Mouse (Mus musculus): ENCODE measurements at regions not wholly inside any gene's neighbourhood (a gene's known extent, or its start where the extent isn't known, plus 50 kb on each side); places are given as distances from the start of the nearest gene placed in this dataset.

DNA sequence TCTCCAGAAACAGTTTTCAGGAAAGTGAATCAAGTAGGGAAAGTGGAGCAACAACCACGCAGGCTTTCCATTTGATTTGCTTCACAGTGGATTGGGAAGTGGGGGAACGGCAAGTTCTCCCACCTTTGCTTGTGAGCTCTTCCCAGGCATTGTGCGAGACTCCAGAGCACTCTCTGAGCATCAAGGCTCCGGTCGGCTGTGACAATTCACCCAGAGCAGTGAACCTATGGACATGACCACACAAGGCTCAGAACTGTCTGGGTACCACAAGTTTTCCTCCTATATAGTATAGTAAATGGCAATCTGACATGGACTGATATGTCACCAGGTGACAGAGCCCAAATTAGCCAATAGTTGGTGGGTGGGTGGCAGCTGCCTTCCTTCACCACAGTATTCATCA is 527.0 kb downstream of the Arl4a start:
- H3K27me3 ChIP-seq (ENCODE audit: control insufficient read depth, insufficient read depth, low read length) = no peaks in the 10 kb centered on the region
- no peaks in the 10 kb centered on the region for H3K36me3 ChIP-seq (ENCODE audit: control insufficient read depth, insufficient read depth, low read length)
- intact Hi-C loops (cut with DNase I) = loop anchor here (1.0 to 5.0 kb wide), 4 partner anchors 151 to 653 kb away; no protein-coding TSS in a partner anchor
- WGBS = 80% methylated on average over 5 of the region's 5 CpGs
- TF ChIP-seq EP300 (IDR thresholded peaks at IDR 0.05; ENCODE audit: insufficient read depth, low read depth, low read length) (no peak), POLR2A (IDR thresholded peaks at IDR 0.05; ENCODE audit: insufficient read depth, low read depth, low read length) (no peak), CTCF (IDR thresholded peaks at IDR 0.05) (no peak)
- no peak overlapping the region for H3K27ac ChIP-seq
- H3K9ac ChIP-seq (ENCODE audit: low read depth, low read length) = no peak overlapping the region
- no peak for DNase-seq
- H3K4me1 ChIP-seq (ENCODE audit: control insufficient read depth, insufficient read depth, low read length) = no peaks in the 10 kb centered on the region
- H3K79me2 ChIP-seq (replicated peaks; ENCODE audit: control insufficient read depth, insufficient read depth, low read length) = no peaks in the 10 kb centered on the region
- no peak overlapping the region for H3K4me3 ChIP-seq

- 27% methylated on average over 13 of the region's 13 CpGs for WGBS
- Histone ChIP-seq H3K27ac (no peak overlapping the region), H3K27me3 (ENCODE audit: control insufficient read depth, insufficient read depth, low read length) (no peaks in the 10 kb centered on the region), H3K4me1 (ENCODE audit: control insufficient read depth, insufficient read depth, low read length) (no peaks in the 10 kb centered on the region), H3K4me3 (no peak overlapping the region), H3K79me2 (replicated peaks; ENCODE audit: control insufficient read depth, insufficient read depth, low read length) (no peaks in the 10 kb centered on the region), H3K36me3 (ENCODE audit: control insufficient read depth, insufficient read depth, low read length) (no peaks in the 10 kb centered on the region), H3K9ac (ENCODE audit: low read depth, low read length) (no peak overlapping the region)
- TF ChIP-seq EP300 (IDR thresholded peaks at IDR 0.05; ENCODE audit: insufficient read depth, low read depth, low read length) (no peak), CTCF (IDR thresholded peaks at IDR 0.05) (peak; percentile 87), POLR2A (IDR thresholded peaks at IDR 0.05; ENCODE audit: insufficient read depth, low read depth, low read length) (no peak)
- intact Hi-C loops (cut with DNase I) = loop anchor here (1.0 to 5.0 kb wide), 4 partner anchors 152 to 654 kb away; no protein-coding TSS in a partner anchor
- DNase-seq = peak; percentile 33 to 34
These were observed 527.6 kb downstream of the Arl4a start for GRCm38 (mm10) chr12:39510073-39510812.

GRCm38 (mm10) chr12:39496203-39496602 is 541.6 kb downstream of the Arl4a start:
- Histone ChIP-seq H3K27ac (no peak overlapping the region), H3K36me3 (ENCODE audit: control insufficient read depth, insufficient read depth, low read length) (no peaks in the 10 kb centered on the region), H3K79me2 (replicated peaks; ENCODE audit: control insufficient read depth, insufficient read depth, low read length) (no peaks in the 10 kb centered on the region), H3K9ac (ENCODE audit: low read depth, low read length) (no peak overlapping the region), H3K27me3 (ENCODE audit: control insufficient read depth, insufficient read depth, low read length) (no peaks in the 10 kb centered on the region), H3K4me1 (ENCODE audit: control insufficient read depth, insufficient read depth, low read length) (no peaks in the 10 kb centered on the region), H3K4me3 (no peak overlapping the region)
- intact Hi-C loops (cut with DNase I) = loop anchor here (2.0 to 10.0 kb wide), 4 partner anchors 451 to 1721 kb away; no protein-coding TSS in a partner anchor
- TF ChIP-seq CTCF (IDR thresholded peaks at IDR 0.05) = peak; percentile 86
- TF ChIP-seq POLR2A (IDR thresholded peaks at IDR 0.05; ENCODE audit: insufficient read depth, low read depth, low read length) = no peak
- WGBS = 41% methylated on average over 2 of the region's 2 CpGs
- no peak for DNase-seq

DNA sequence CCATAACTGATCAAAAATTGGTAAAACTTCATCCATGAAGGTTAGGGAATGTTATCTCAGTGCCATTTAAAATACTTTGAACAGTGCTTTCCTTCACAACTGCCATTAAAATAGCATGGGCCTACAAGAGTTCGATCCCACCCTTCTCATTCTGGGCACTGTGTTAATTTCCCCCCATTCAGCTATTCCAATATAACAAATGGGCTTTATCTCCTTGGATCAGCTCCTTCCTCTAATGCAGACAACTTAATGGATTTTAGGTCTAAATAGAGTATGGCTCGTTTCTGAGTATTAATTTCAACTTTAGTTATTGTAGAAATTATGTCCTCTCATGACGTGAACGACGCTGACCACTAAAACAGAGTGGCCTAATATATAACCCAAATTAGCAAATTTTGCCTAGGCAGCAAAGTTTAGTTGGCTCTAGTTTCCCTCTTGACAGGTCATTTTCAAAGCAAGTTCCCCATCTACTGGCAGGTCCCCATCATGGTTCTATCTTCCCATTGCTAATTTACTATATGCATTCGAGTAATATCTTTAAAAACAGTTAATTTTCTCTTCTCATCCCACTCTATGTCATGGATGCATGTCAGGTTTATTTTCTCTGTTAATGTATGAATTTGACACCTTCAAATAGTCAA is 544.1 kb downstream of the Arl4a start:
- Histone ChIP-seq H3K27me3 (ENCODE audit: control insufficient read depth, insufficient read depth, low read length) (no peaks in the 10 kb centered on the region), H3K4me3 (no peak overlapping the region), H3K79me2 (replicated peaks; ENCODE audit: control insufficient read depth, insufficient read depth, low read length) (no peaks in the 10 kb centered on the region), H3K27ac (no peak overlapping the region), H3K36me3 (ENCODE audit: control insufficient read depth, insufficient read depth, low read length) (no peaks in the 10 kb centered on the region), H3K9ac (ENCODE audit: low read depth, low read length) (no peak overlapping the region), H3K4me1 (ENCODE audit: control insufficient read depth, insufficient read depth, low read length) (no peaks in the 10 kb centered on the region)
- no peak for DNase-seq
- intact Hi-C loops (cut with DNase I) = loop anchor here (10.0 kb wide), 2 partner anchors 449 to 1719 kb away; no protein-coding TSS in a partner anchor
- 67% methylated on average over 6 of the region's 6 CpGs for WGBS
- TF ChIP-seq CTCF (IDR thresholded peaks at IDR 0.05) (peak; percentile 54), POLR2A (IDR thresholded peaks at IDR 0.05; ENCODE audit: insufficient read depth, low read depth, low read length) (no peak)

DNA sequence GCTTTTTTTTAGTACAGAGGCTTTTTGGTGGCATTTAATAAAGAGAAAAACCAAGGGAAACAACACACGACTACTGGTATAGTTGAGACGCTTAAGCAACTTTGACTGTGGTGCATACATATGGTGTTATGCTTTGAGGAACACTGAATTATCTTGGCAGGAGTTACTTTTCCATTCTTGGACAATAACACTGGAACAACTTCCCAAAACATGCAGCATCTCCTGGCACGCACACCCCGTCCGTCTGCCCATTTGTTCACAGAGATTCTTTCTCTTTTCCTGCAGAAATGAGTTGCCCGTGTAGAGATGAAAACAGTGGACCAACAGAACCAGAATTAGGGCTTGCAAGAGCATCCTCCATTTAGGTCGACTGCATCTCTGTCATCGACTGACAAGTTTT is 544.7 kb downstream of the Arl4a start:
- TF ChIP-seq EP300 (IDR thresholded peaks at IDR 0.05; ENCODE audit: insufficient read depth, low read depth, low read length) (no peak), CTCF (IDR thresholded peaks at IDR 0.05) (no peak), POLR2A (IDR thresholded peaks at IDR 0.05; ENCODE audit: insufficient read depth, low read depth, low read length) (no peak)
- Histone ChIP-seq H3K9ac (ENCODE audit: low read depth, low read length) (no peak overlapping the region), H3K79me2 (replicated peaks; ENCODE audit: control insufficient read depth, insufficient read depth, low read length) (no peaks in the 10 kb centered on the region), H3K27ac (no peak overlapping the region), H3K4me3 (no peak overlapping the region), H3K4me1 (ENCODE audit: control insufficient read depth, insufficient read depth, low read length) (no peaks in the 10 kb centered on the region), H3K27me3 (ENCODE audit: control insufficient read depth, insufficient read depth, low read length) (no peaks in the 10 kb centered on the region), H3K36me3 (ENCODE audit: control insufficient read depth, insufficient read depth, low read length) (no peaks in the 10 kb centered on the region)
- 59% methylated on average over 8 of the region's 8 CpGs for WGBS
- intact Hi-C loops (cut with DNase I) = loop anchor here (10.0 kb wide), 2 partner anchors 448 to 1718 kb away; no protein-coding TSS in a partner anchor
- no peak for DNase-seq

DNA sequence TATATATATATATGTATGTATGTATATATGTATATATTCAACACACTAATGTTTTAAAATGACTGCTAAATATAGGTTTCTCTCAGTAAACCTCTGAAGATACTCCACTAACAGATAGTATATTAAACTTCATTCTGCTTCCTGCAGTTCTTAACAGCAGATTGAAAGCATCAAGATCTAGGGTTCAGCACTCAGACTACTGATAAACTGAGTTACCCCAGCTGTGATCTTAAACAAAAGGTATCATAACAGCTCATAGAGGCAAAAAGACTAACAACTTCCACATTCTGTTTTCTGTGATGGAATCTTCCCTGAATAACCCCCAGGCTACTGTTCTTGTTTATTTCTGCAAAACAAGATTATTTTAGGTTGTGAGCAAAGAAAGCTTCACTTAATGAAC is 564.8 kb downstream of the Arl4a start:
- no peaks in the 10 kb centered on the region for H3K4me1 ChIP-seq (ENCODE audit: control insufficient read depth, insufficient read depth, low read length)
- H3K27me3 ChIP-seq (ENCODE audit: control insufficient read depth, insufficient read depth, low read length) = no peaks in the 10 kb centered on the region
- H3K79me2 ChIP-seq (replicated peaks; ENCODE audit: control insufficient read depth, insufficient read depth, low read length) = no peaks in the 10 kb centered on the region
- TF ChIP-seq EP300 (IDR thresholded peaks at IDR 0.05; ENCODE audit: insufficient read depth, low read depth, low read length) (no peak), CTCF (IDR thresholded peaks at IDR 0.05) (no peak), POLR2A (IDR thresholded peaks at IDR 0.05; ENCODE audit: insufficient read depth, low read depth, low read length) (no peak)
- H3K27ac ChIP-seq = no peak overlapping the region
- no peaks in the 10 kb centered on the region for H3K36me3 ChIP-seq (ENCODE audit: control insufficient read depth, insufficient read depth, low read length)
- H3K9ac ChIP-seq (ENCODE audit: low read depth, low read length) = no peak overlapping the region
- DNase-seq = no peak
- H3K4me3 ChIP-seq = no peak overlapping the region
- intact Hi-C loops (cut with DNase I) = no loop called here
